Mouse (Mus musculus): ENCODE measurements around the gene Map4k2.

DNA sequence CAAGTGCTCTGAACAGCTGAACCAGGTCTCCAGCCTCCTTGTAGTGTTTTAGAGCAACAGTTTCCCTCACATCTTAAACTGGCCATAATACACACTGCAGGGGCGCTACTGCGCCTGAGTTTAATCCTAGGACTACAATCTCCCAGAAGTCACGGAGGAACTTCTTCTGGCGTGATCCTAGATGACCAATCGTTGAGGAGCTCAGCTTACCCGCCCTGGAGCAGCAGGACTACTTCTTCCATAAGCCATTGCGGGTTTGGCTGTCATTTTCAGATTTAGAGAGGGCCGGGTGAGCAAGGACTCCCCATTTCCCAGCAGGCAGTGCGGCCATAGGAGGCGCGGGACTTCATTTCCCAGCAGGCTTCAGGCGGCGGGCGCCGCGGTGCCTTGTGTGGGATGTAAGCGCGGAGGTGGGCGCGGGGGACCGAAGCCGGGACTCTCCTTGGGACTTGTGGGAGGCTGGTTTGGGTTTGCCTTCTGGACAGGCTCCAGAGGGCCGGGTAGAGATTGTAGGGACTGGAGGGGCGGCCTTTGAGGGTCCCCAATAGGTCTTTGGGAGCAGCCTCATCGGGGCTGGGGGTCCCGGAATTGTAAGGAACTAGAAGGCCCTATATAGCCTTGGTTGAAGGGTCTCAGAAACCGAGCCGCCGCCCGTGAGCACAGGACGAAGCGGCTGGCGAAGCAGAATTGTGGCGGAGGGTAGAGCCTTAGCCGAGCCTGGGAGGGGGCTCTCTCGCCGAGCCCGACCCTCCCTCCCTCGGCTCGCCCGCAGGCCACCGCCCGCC is 6.1 kb upstream of the Map4k2 start, which contains the start of gene Men1:
- TF ChIP-seq POLR2A (IDR thresholded peaks at IDR 0.05; ENCODE audit: low read depth, low read length) (peak; percentile 67), ZC3H11A (IDR thresholded peaks at IDR 0.05; ENCODE audit: low read depth, low read length) (no peak), CTCF (conservative IDR thresholded peaks at IDR 0.05 in 1 of 2, IDR thresholded peaks at IDR 0.05 in 1 of 2; ENCODE audit: low read depth in 2 of 2, low read length in 2 of 2) (peak in 1 of 2 experiments; percentile 38; a peak in 2 of 4 replicates)
